Mouse (Mus musculus): Measurements from ENCODE around the gene Mark4. TPM values are rescaled to one million over a fixed set of nuclear protein-coding genes. Genes with fewer than 3 reads are reported as not detected.

Mark4 gene
- polyA plus RNA-seq, 1 experiment from 2014 or later = 10.0 TPM

- peak overlapping the region; percentile 97 for H3K4me2 ChIP-seq (ENCODE audit: low read depth, severe bottlenecking)
- 10% methylated on average over 14 of the region's 14 CpGs for WGBS
- ATAC-seq (ENCODE audit: insufficient number of reproducible peaks, low FRiP score, low TSS enrichment, low read depth) (peak; percentile 12; the same call in 1 of the 2 replicates), DNase-seq (ENCODE audit: low spot score) (no peak)
- H3K9me3 ChIP-seq (ENCODE audit: control insufficient read depth, low read length) = no peaks in the 10 kb centered on the region
- peaks cover 2% of the 10 kb centered on the region; the same call in 1 of the 2 replicates for H3K36me3 ChIP-seq (ENCODE audit: control insufficient read depth, insufficient read depth, low read length)
- peak overlapping the region; percentile 96 for H3K4me3 ChIP-seq (ENCODE audit: low read depth, low read length)
- no peaks in the 10 kb centered on the region for H3K27me3 ChIP-seq (ENCODE audit: control insufficient read depth, insufficient read depth, low read length)
- H3K27ac ChIP-seq (replicated peaks; ENCODE audit: low read depth, low read length) = peak overlapping the region; percentile 72; the same call in 1 of the 2 replicates
- peak overlapping the region; percentile 82 for H3K9ac ChIP-seq (ENCODE audit: low read length)
- H3K4me1 ChIP-seq (ENCODE audit: control insufficient read depth, insufficient read depth, low read length) = peaks cover 7% of the 10 kb centered on the region; the same call in 1 of the 2 replicates
These were observed 1.1 kb downstream of the Mark4 start for GRCm38 (mm10) chr7:19457414-19458071.

- H3K4me1 ChIP-seq (ENCODE audit: control insufficient read depth, insufficient read depth, low read length) = peaks cover 7% of the 10 kb centered on the region; the same call in 1 of the 2 replicates
- H3K27ac ChIP-seq (replicated peaks; ENCODE audit: low read depth, low read length) = no peak overlapping the region
- WGBS = 99% methylated on average over 7 of the region's 7 CpGs
- H3K4me2 ChIP-seq (ENCODE audit: low read depth, severe bottlenecking) = no peak overlapping the region
- H3K9me3 ChIP-seq (ENCODE audit: control insufficient read depth, low read length) = no peaks in the 10 kb centered on the region
- no peaks in the 10 kb centered on the region for H3K27me3 ChIP-seq (ENCODE audit: control insufficient read depth, insufficient read depth, low read length)
- peaks cover 2% of the 10 kb centered on the region; the same call in 1 of the 2 replicates for H3K36me3 ChIP-seq (ENCODE audit: control insufficient read depth, insufficient read depth, low read length)
- no peak overlapping the region for H3K4me3 ChIP-seq (ENCODE audit: low read depth, low read length)
- ATAC-seq (ENCODE audit: insufficient number of reproducible peaks, low FRiP score, low TSS enrichment, low read depth) (no peak), DNase-seq (ENCODE audit: low spot score) (no peak)
- no peak overlapping the region for H3K9ac ChIP-seq (ENCODE audit: low read length)
These were observed 2.0 kb downstream of the Mark4 start for GRCm38 (mm10) chr7:19456628-19457027.

GRCm38 (mm10) chr7:19455819-19456495, 2.7 kb downstream of the Mark4 start:
- H3K27me3 ChIP-seq (ENCODE audit: control insufficient read depth, insufficient read depth, low read length) = no peaks in the 10 kb centered on the region
- no peak overlapping the region for H3K4me3 ChIP-seq (ENCODE audit: low read depth, low read length)
- ATAC-seq (ENCODE audit: insufficient number of reproducible peaks, low FRiP score, low TSS enrichment, low read depth) (no peak), DNase-seq (ENCODE audit: low spot score) (no peak)
- no peak overlapping the region for H3K4me2 ChIP-seq (ENCODE audit: low read depth, severe bottlenecking)
- 89% methylated on average over 11 of the region's 11 CpGs for WGBS
- H3K27ac ChIP-seq (replicated peaks; ENCODE audit: low read depth, low read length) = no peak overlapping the region
- H3K4me1 ChIP-seq (ENCODE audit: control insufficient read depth, insufficient read depth, low read length) = peaks cover 7% of the 10 kb centered on the region; the same call in 1 of the 2 replicates
- H3K9me3 ChIP-seq (ENCODE audit: control insufficient read depth, low read length) = no peaks in the 10 kb centered on the region
- no peak overlapping the region for H3K9ac ChIP-seq (ENCODE audit: low read length)
- H3K36me3 ChIP-seq (ENCODE audit: control insufficient read depth, insufficient read depth, low read length) = peaks cover 6% of the 10 kb centered on the region

GRCm38 (mm10) chr7:19455186-19455585, 3.4 kb downstream of the Mark4 start:
- Histone ChIP-seq H3K27ac (replicated peaks; ENCODE audit: low read depth, low read length) (no peak overlapping the region), H3K9me3 (ENCODE audit: control insufficient read depth, low read length) (no peaks in the 10 kb centered on the region), H3K4me2 (ENCODE audit: low read depth, severe bottlenecking) (no peak overlapping the region), H3K4me1 (ENCODE audit: control insufficient read depth, insufficient read depth, low read length) (peaks cover 7% of the 10 kb centered on the region; the same call in 1 of the 2 replicates), H3K27me3 (ENCODE audit: control insufficient read depth, insufficient read depth, low read length) (no peaks in the 10 kb centered on the region), H3K9ac (ENCODE audit: low read length) (no peak overlapping the region), H3K4me3 (ENCODE audit: low read depth, low read length) (no peak overlapping the region), H3K36me3 (ENCODE audit: control insufficient read depth, insufficient read depth, low read length) (peaks cover 6% of the 10 kb centered on the region)
- WGBS = 93% methylated on average over 4 of the region's 4 CpGs
- DNase-seq (ENCODE audit: low spot score) = no peak
- ATAC-seq (ENCODE audit: insufficient number of reproducible peaks, low FRiP score, low TSS enrichment, low read depth) = no peak

DNA sequence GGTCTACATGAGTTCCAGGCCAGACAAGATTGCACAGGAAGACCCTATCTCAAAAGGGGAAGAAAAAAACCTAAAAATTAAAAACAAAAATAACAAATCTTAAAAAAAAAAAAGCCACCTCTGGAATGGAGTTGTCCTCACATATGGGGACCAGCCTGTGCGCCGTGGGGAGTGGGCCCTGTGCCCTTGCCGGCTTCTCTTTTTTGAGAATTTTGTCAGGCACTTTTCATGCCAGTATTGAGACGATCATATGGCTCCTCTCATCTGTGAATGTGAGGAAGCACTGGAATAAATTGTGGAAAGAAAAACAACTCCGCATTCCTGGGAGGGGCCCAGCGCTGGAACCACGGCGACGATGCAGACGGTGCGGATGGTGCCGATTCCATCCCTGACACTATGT, 9.5 kb downstream of the Mark4 start:
- Histone ChIP-seq H3K4me3 (ENCODE audit: low read depth, low read length) (no peak overlapping the region), H3K9ac (ENCODE audit: low read length) (no peak overlapping the region), H3K27me3 (ENCODE audit: control insufficient read depth, insufficient read depth, low read length) (no peaks in the 10 kb centered on the region), H3K27ac (replicated peaks; ENCODE audit: low read depth, low read length) (no peak overlapping the region), H3K9me3 (ENCODE audit: control insufficient read depth, low read length) (no peaks in the 10 kb centered on the region), H3K4me1 (ENCODE audit: control insufficient read depth, insufficient read depth, low read length) (no peaks in the 10 kb centered on the region), H3K4me2 (ENCODE audit: low read depth, severe bottlenecking) (no peak overlapping the region), H3K36me3 (ENCODE audit: control insufficient read depth, insufficient read depth, low read length) (peaks cover 16% of the 10 kb centered on the region)
- no peak for ATAC-seq (ENCODE audit: insufficient number of reproducible peaks, low FRiP score, low TSS enrichment, low read depth)
- no peak for DNase-seq (ENCODE audit: low spot score)
- 93% methylated on average over 12 of the region's 12 CpGs for WGBS

- H3K27ac ChIP-seq (replicated peaks; ENCODE audit: low read depth, low read length) = no peak overlapping the region
- H3K9ac ChIP-seq (ENCODE audit: low read length) = no peak overlapping the region
- H3K4me2 ChIP-seq (ENCODE audit: low read depth, severe bottlenecking) = no peak overlapping the region
- H3K4me3 ChIP-seq (ENCODE audit: low read depth, low read length) = no peak overlapping the region
- H3K4me1 ChIP-seq (ENCODE audit: control insufficient read depth, insufficient read depth, low read length) = no peaks in the 10 kb centered on the region
- H3K36me3 ChIP-seq (ENCODE audit: control insufficient read depth, insufficient read depth, low read length) = peaks cover 25% of the 10 kb centered on the region
- no peaks in the 10 kb centered on the region for H3K27me3 ChIP-seq (ENCODE audit: control insufficient read depth, insufficient read depth, low read length)
- no peak for DNase-seq (ENCODE audit: low spot score)
- 92% methylated on average over 16 of the region's 16 CpGs for WGBS
- ATAC-seq (ENCODE audit: insufficient number of reproducible peaks, low FRiP score, low TSS enrichment, low read depth) = no peak
- no peaks in the 10 kb centered on the region for H3K9me3 ChIP-seq (ENCODE audit: control insufficient read depth, low read length)
These were observed 10.9 kb downstream of the Mark4 start for GRCm38 (mm10) chr7:19447689-19448088.

DNA sequence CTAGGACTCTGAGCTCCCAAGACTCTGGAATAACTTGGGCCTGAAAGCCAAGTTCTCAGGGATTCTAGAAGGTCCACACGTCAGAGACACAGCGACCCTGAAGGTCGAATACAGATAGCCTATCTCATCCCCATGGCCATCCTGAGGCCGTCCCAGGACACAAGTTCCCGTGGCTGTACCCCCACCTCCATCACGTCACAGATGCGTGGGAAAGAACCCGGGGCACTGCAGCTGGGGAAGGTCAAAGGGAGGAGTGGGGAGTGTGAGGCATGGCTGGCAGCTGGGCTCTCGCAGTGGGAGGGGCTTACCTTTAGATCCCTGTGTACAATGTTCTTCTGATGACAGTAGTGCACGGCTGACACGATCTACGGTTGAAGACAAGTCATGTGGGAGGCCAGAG, 13.8 kb downstream of the Mark4 start:
- no peak overlapping the region for H3K9ac ChIP-seq (ENCODE audit: low read length)
- peaks cover 32% of the 10 kb centered on the region for H3K36me3 ChIP-seq (ENCODE audit: control insufficient read depth, insufficient read depth, low read length)
- 86% methylated on average over 12 of the region's 12 CpGs for WGBS
- no peaks in the 10 kb centered on the region for H3K4me1 ChIP-seq (ENCODE audit: control insufficient read depth, insufficient read depth, low read length)
- ATAC-seq (ENCODE audit: insufficient number of reproducible peaks, low FRiP score, low TSS enrichment, low read depth) (no peak), DNase-seq (ENCODE audit: low spot score) (no peak)
- H3K27me3 ChIP-seq (ENCODE audit: control insufficient read depth, insufficient read depth, low read length) = no peaks in the 10 kb centered on the region
- no peak overlapping the region for H3K4me2 ChIP-seq (ENCODE audit: low read depth, severe bottlenecking)
- H3K4me3 ChIP-seq (ENCODE audit: low read depth, low read length) = no peak overlapping the region
- H3K27ac ChIP-seq (replicated peaks; ENCODE audit: low read depth, low read length) = no peak overlapping the region
- H3K9me3 ChIP-seq (ENCODE audit: control insufficient read depth, low read length) = no peaks in the 10 kb centered on the region

- no peak overlapping the region for H3K27ac ChIP-seq (replicated peaks; ENCODE audit: low read depth, low read length)
- ATAC-seq (ENCODE audit: insufficient number of reproducible peaks, low FRiP score, low TSS enrichment, low read depth) (no peak), DNase-seq (ENCODE audit: low spot score) (peak; percentile 92)
- H3K4me3 ChIP-seq (ENCODE audit: low read depth, low read length) = no peak overlapping the region
- no peak overlapping the region for H3K9ac ChIP-seq (ENCODE audit: low read length)
- no peaks in the 10 kb centered on the region for H3K27me3 ChIP-seq (ENCODE audit: control insufficient read depth, insufficient read depth, low read length)
- H3K9me3 ChIP-seq (ENCODE audit: control insufficient read depth, low read length) = no peaks in the 10 kb centered on the region
- H3K4me2 ChIP-seq (ENCODE audit: low read depth, severe bottlenecking) = no peak overlapping the region
- no peaks in the 10 kb centered on the region for H3K4me1 ChIP-seq (ENCODE audit: control insufficient read depth, insufficient read depth, low read length)
- 49% methylated on average over 3 of the region's 3 CpGs for WGBS
- peaks cover 32% of the 10 kb centered on the region for H3K36me3 ChIP-seq (ENCODE audit: control insufficient read depth, insufficient read depth, low read length)
These were observed 15.3 kb downstream of the Mark4 start for GRCm38 (mm10) chr7:19443344-19443743.

Measured in limb, embryonic 11.5 days (tissue).